Mouse (Mus musculus): ENCODE measurements at regions not wholly inside any gene's neighbourhood (a gene's known extent, or its start where the extent isn't known, plus 50 kb on each side); places are given as distances from the start of the nearest gene placed in this dataset.
A peak's percentile ranks its signal among the peaks of the same experiment; 100 is the strongest.

- DNase-seq (ENCODE audit: low spot score): no peak
Observed at GRCm38 (mm10) chr5:54178966-54179547, 180.8 kb downstream of the Stim2 start.

DNA sequence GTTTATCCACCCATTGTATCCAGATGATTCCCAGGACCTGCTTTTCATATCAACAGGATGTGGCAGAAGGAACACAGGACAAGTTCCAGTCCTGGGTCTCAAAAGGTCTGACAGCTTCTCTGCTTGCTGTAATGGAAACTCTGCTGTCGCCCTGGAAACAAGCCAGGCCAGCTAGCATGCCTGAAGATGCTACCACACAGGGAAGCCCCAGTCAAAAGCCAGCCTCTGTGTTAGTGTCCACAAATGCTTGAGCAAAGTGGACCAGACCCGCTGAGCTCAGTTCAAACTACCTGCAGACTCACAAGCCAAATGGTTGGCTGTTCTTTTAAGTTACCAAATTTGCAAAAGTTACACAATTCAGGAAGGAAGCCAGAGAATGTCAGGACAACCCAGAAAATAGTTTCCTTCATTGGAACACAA, 181.9 kb downstream of the Stim2 start:
- peak; percentile 7 for DNase-seq (ENCODE audit: low spot score)

- DNase-seq (ENCODE audit: low spot score): no peak
Observed at GRCm38 (mm10) chr5:54180640-54181326, 182.5 kb downstream of the Stim2 start.

DNA sequence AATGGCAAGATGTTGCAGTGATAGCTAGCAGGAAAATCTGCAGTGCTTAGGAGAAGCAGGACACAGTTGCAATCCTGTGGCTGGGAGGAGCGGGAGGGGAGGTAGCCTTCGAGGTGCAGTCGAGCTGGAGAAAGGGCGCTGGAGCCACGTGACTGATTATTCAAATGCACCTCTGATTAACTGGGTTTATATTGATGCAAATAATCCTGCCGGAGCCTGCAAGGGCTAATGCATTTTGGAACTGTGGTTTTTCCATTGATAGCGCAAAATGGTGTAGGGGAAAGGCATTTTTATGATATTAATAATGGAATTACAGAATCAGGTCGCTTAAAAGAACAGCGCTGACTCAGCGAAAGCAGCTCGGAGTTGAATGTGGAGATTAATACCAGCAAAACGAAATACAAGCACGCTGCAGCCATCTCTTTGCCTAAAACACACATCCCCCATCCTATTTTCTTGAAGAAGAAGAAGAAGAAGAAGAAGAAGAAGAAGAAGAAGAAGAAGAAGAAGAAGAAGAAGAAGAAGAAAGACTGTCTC, 183.1 kb downstream of the Stim2 start:
- DNase-seq (ENCODE audit: low spot score): no peak

- DNase-seq (ENCODE audit: low spot score): no peak
Observed at GRCm38 (mm10) chr5:54182754-54183153, 184.5 kb downstream of the Stim2 start.

GRCm38 (mm10) chr5:54185662-54186061, 187.4 kb downstream of the Stim2 start:
- no peak for DNase-seq (ENCODE audit: low spot score)

DNA sequence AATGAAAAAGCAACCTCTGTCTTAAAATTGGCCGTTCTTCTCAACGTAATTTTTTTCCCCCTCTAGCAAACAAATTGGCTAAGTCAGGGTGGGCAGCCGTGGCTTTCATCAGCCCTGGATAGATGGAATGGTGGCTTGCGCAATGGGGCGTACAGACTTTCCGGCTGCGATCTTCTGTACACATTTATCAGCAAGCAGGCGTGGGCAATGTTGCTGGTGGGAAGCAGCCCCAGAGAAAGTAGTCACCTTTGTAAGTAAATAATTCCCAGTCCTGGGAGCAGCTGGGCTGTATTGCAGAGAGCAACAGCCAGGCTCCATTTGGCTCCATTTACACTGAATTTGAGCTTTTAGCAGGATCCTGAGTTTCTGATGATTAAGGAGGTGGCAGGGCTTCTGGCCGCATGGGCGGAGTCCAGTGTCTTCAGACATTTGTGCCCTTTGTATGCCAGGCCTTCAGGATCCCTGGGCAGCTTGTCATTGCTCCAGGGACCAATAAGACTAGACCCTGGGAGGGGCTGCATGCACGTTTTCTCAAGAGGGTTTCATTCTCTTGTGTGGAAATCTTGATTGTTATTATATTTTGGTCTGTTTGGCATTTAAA, 187.9 kb downstream of the Stim2 start:
- no peak for DNase-seq (ENCODE audit: low spot score)

- DNase-seq (ENCODE audit: low spot score): no peak
Observed at GRCm38 (mm10) chr5:54191688-54192087, 193.4 kb downstream of the Stim2 start.

DNA sequence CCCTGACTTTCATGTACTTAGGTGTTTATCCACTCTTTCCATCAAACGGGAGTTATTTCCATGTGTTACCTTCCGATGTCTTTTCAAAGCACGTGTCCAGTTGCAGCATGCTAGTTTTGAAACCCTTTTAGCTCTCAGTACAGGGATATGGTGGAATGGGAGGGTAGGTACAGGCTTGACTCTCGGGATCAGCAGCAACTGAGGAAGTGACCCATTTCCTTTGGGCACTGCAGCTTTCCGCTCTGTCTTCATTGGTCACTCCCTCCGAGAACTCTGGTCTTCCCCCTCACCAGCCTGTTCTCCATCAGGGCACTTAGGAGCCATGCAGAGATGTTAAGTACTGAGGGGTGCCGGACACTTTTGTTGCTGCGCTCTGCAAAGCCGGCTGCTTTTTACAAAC, 196.5 kb downstream of the Stim2 start:
- no peak for DNase-seq (ENCODE audit: low spot score)

- DNase-seq (ENCODE audit: low spot score): no peak
Observed at GRCm38 (mm10) chr5:54200032-54200431, 201.7 kb downstream of the Stim2 start.

- DNase-seq (ENCODE audit: low spot score): no peak
Observed at GRCm38 (mm10) chr5:54200587-54200986, 202.3 kb downstream of the Stim2 start.

GRCm38 (mm10) chr5:54211457-54211856, 213.2 kb downstream of the Stim2 start:
- no peak for DNase-seq (ENCODE audit: low spot score)

DNA sequence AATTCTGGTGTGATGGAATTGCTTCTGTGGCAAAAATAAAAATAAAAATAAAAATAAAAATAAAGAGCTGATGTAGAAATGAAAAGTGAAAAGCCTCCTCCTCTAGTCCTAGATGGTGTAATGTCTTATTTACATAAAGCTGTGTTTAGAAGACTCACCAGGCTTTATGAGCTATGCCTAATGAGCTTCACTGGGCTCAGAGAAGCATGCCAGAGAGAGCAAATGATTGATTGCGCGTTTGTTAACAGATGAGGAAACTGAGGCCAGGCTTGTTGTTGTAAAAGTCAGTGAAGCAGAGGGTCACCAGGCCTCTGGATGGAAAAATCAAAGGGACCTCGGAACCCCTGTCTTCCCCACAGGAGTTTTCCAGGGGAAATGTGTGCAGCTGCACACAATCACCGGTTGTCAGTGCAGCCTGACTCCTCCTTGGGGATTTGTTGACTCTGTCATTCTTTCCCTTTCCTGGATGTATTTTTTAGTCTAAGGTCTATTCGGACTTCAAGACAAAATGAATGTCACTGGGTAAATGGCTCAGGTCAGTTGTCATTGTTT, 213.8 kb downstream of the Stim2 start:
- no peak for DNase-seq (ENCODE audit: low spot score)

DNA sequence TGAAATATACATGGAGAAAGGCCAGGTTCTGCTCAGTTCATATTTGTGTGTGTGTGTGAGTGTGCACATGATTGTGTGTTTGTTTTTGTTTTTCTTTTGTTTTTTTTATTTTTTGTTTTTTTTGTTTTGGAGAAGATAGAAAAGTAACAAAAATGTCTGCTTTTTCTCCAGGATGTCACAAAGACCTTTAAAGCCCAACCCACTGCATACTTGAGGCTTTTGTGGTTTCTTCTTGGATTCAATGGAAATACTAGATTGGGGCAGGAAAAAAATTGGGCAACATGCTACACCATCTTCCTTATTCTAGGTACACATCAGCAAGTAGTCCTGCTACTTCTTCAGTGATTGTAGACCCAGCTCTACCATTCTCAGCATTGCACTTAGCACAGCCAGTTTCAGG, 226.7 kb downstream of the Stim2 start:
- DNase-seq (ENCODE audit: low spot score): no peak

GRCm38 (mm10) chr5:54234580-54234979, 236.3 kb downstream of the Stim2 start:
- no peak for DNase-seq (ENCODE audit: low spot score)

DNA sequence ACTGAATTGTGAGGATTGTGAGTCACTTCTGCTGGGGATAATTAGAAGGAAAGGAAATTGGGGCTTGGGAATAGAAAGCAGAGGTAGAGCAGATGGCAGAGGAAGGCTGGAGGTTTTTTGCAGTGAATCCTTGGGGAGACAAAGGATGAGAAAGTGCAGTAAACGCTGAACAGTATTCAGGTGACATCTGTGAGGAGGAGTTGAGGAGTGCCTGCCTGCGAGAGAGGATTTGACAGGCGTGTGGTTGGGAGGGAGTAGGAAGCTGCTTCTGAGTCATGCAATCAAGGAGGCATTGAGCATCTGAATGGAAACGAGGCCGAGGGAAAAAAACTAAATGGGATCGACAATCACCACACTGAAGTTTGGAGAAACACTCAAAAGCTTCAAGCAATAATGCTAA, 236.9 kb downstream of the Stim2 start:
- no peak for DNase-seq (ENCODE audit: low spot score)

- DNase-seq (ENCODE audit: low spot score): no peak
Observed at GRCm38 (mm10) chr5:54237226-54237625, 238.9 kb downstream of the Stim2 start.

DNA sequence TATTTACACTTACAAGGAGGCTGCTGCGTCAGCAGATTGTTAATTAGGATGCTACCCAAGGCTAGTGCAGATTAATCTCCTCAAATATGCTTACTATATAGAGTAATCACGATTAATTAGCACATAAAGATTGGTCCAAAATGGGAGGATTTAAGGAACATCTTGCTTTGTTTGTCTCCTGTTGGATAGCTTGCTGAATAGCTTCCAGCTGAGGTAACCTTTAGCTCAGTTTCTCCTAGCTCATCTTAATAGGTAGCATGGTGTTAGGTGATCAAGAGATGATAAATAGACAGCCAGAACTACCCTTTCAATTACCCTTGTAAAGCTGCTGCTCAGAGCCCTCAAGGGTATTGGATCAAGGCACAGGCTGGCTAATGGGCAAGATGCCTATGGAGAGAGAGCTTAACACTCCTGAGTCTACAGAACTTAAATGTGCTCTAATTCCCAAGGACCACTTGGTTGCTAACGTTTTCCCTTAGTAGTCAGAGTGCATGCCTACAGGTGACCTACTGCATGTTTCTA, 240.4 kb downstream of the Stim2 start:
- no peak for DNase-seq (ENCODE audit: low spot score)

GRCm38 (mm10) chr5:54239586-54239985, 241.3 kb downstream of the Stim2 start:
- no peak for DNase-seq (ENCODE audit: low spot score)

DNA sequence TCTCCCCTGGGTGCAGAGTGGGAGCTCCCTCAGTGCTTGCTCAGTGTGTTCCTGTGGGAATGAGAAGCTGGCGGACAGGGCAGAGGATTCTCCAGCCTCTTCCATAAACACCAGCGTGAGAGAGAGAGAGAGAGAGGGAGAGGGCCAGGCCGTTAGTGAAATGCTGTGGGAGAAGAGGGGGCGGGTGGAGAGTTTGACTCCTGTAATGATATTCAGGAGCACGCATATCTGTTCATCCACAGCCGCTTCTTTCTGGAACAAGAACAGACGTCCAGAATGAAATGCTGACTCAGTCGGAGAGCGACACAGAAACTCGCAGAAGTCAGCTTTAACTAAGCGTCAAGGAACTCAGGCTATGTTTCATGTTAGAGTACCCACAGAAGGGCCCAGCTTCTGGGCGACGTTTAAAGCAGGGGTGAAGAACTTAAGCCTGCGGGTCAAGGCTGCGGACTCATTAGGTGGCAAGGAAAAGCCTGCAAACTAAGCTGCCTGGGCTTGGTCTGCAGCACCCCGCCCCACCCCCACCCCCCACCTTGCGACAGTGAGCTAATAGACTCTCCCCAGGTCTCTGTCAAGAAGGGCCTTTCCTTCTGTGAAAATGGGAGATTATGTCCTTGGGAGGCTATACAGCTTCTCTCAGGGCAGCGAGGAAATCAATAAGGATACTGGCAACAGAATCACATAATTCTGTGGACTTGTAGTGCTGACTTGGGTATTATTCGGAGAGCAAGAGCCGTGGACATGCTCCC, 243.0 kb downstream of the Stim2 start:
- DNase-seq (ENCODE audit: low spot score): no peak

DNA sequence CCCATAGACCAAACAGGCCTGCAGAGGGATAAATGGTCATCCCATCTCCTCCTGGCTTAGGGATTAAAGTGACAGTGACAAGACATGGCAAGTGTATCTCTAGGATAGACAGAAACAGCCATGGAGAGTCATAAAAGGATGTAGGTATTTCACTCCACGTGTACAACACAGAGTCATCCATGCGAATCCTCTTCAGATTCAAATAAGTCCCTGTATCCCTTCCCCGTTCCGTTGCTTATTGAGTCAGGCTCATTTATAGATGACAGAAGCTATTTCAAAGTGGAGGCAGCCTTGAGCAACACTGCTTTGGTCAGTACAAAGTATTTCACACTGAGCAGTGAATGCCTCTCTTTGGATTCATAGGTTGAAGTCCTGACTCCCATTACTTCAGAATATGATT, 243.8 kb downstream of the Stim2 start:
- no peak for DNase-seq (ENCODE audit: low spot score)

- no peak for DNase-seq (ENCODE audit: low spot score)
Observed at GRCm38 (mm10) chr5:54252038-54252437, 253.7 kb downstream of the Stim2 start.

All from ovary, adult 18-20 months (tissue).